Mouse (Mus musculus) MEL (cell line): ENCODE measurements around the gene Zfp398.

Experiments
- CHD2 ChIP-seq: IDR thresholded peaks from 2 replicates; pipeline ENCODE4 v1.6.1; 2011; ENCODE audit warnings: low read length, improper control_type of control experiment
- CTCF ChIP-seq, 3 experiments: IDR thresholded peaks in 2 of 3; conservative IDR thresholded peaks in 1 of 3; 2 replicates each; pipeline ENCODE4 v1.5.1; 2011 to 2012; ENCODE audit warnings: low read length in 3 of 3, low read depth in 2 of 3, mild to moderate bottlenecking in 2 of 3, improper control_type of control experiment in 1 of 3, inconsistent platforms in 1 of 3, mixed read lengths in 1 of 3, moderate library complexity in 1 of 3; ENCODE audit not compliant: control insufficient read depth in 1 of 3, insufficient read depth in 1 of 3, poor library complexity in 1 of 3, severe bottlenecking in 1 of 3
- ELF1 ChIP-seq: IDR thresholded peaks from 2 replicates; pipeline ENCODE4 v1.6.1; 2014; ENCODE audit warnings: low read depth, mild to moderate bottlenecking, inconsistent platforms, low read length, improper control_type of control experiment, moderate library complexity
- MYC ChIP-seq: IDR thresholded peaks from 2 replicates; pipeline ENCODE4 v1.6.1; 2011; ENCODE audit warnings: low read depth, mild to moderate bottlenecking, low read length, improper control_type of control experiment, moderate library complexity
- POLR2A ChIP-seq, 2 experiments: IDR thresholded peaks; 2 replicates each; pipeline ENCODE4 v1.6.1; 2011 to 2012; ENCODE audit warnings: low read length in 2 of 2, mild to moderate bottlenecking in 2 of 2, control low read depth in 1 of 2, improper control_type of control experiment in 1 of 2, low read depth in 1 of 2, moderate library complexity in 1 of 2; ENCODE audit not compliant: control insufficient read depth in 1 of 2, insufficient read depth in 1 of 2, poor library complexity in 1 of 2
- SMC3 ChIP-seq: IDR thresholded peaks from 2 replicates; pipeline ENCODE4 v1.6.1; 2011; ENCODE audit warnings: low read depth, low read length, improper control_type of control experiment
- ZMIZ1 ChIP-seq: IDR thresholded peaks from 2 replicates; pipeline ENCODE4 v1.6.1; 2012; ENCODE audit warnings: low read depth, mild to moderate bottlenecking, inconsistent platforms, low read length, improper control_type of control experiment, moderate library complexity

DNA sequence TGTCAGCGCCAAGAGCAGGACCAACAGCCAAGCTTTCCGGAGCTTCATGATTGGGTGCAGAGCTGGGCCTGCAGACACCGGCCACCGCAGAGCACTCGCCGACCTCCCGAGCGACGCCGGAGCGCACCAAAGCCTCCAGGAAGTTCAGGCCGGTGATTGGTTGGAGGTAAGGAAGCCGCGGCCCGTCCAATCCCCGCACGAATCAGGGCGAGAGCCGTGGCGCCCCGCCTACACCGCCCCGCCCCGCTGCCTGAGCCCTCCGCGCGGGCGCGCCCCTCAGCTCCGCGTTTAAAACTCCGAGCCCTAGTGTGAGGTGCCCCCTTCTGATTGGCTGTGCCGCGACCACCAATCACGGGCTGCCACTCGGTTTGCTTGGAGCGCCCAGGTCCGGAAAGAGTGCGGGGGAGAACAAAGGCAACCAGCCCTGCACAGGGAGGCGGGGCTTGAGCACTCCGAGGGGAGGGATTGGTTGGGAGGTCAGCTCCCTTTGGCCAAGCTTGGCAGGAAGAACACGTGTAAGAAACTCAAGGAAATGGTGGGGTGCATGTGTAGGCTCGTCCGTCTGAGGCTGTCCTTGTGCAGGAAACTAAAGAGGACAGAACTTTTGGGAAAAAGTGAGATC is 22.1 kb upstream of the Zfp398 start, which contains the start of gene Pdia4:
- TF ChIP-seq CTCF (IDR thresholded peaks at IDR 0.05 in 2 of 3, conservative IDR thresholded peaks at IDR 0.05 in 1 of 3; ENCODE audit: control insufficient read depth in 1 of 3, insufficient read depth in 1 of 3, low read depth in 2 of 3, low read length in 3 of 3, poor library complexity in 1 of 3, severe bottlenecking in 1 of 3) (no peak), CHD2 (no peak), SMC3 (no peak), ZMIZ1 (0 out of 2 replicates have a peak, but pooled peaks have one; percentile 58), POLR2A (IDR thresholded peaks at IDR 0.05; ENCODE audit: control insufficient read depth in 1 of 2, insufficient read depth in 1 of 2, low read depth in 1 of 2, low read length in 2 of 2, poor library complexity in 1 of 2) (peak; percentile 23 to 91; a peak in 3 of 4 replicates), ELF1 (peak; percentile 42; the same call in 1 of the 2 replicates), MYC (peak; percentile 98)
